Mouse (Mus musculus) olfactory bulb, adult 2 months (tissue): ENCODE data around the gene Cdk5rap3.

Experiments used
- CTCF ChIP-seq: fragments of 200-500 bp; IDR thresholded peaks from 2 replicates; pipeline ENCODE4 v1.5.1; 2012; ENCODE audit warnings: low read depth, mild to moderate bottlenecking, low read length, moderate library complexity; ENCODE audit not compliant: insufficient read depth
- POLR2A ChIP-seq: fragments of 200-500 bp; IDR thresholded peaks from 2 replicates; pipeline ENCODE4 v1.6.1; 2012; ENCODE audit warnings: mild to moderate bottlenecking, low read depth, low read length, moderate library complexity; ENCODE audit not compliant: insufficient read depth

DNA sequence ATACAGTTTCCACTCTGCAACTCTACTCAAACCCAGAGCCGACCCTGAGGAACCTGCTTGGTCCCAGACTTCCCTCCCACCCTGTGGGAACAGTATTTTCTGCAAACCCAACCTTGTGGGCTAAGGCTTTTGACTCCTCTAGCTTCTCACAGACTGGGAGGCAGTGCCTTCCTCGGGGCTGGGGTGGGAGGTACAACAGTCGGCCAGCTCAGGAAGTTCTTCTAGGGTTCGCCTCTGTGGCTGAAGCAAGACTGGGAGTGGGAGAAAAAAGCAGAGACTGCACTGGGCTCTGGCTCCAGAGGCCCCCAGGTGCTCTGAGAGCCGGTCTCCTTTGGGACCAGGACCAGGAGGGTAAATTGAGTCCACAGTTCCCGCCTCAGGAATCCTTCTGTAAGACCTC is 36.6 kb upstream of the Cdk5rap3 start:
- TF ChIP-seq CTCF (no peak), POLR2A (no peak)
